Mouse (Mus musculus): ENCODE data around the gene Plod1. TPM values are rescaled to one million over a fixed set of nuclear protein-coding genes. Genes with fewer than 3 reads are reported as not detected.
A peak's percentile ranks its signal among the peaks of the same experiment; 100 is the strongest.
"Not testable (repeated sequence)": the region's sequence is repeated elsewhere in the genome, so short reads cannot be mapped to it uniquely, and the experiment has no call there.

Plod1 gene
- polyA plus RNA-seq, 1 experiment from 2014 or later: 29.2 TPM

GRCm38 (mm10) chr4:147867563-147868449, 68.8 kb downstream of the Plod1 start:
- ATAC-seq (ENCODE audit: low FRiP score): peak; percentile 2
- peaks cover 28% of the 10 kb centered on the region for H3K36me3 ChIP-seq
- H3K9ac ChIP-seq (replicated peaks): peak overlapping the region; percentile 86
- WGBS: 5% methylated on average over 22 of the region's 22 CpGs
- H3K27me3 ChIP-seq (replicated peaks): no peaks in the 10 kb centered on the region
- peak overlapping the region; percentile 90 for H3K4me3 ChIP-seq (replicated peaks)
- peak overlapping the region; percentile 81 for H3K4me2 ChIP-seq
- peaks cover 26% of the 10 kb centered on the region for H3K4me1 ChIP-seq
- peak overlapping the region; percentile 87 for H3K27ac ChIP-seq (replicated peaks)
- no peaks in the 10 kb centered on the region for H3K9me3 ChIP-seq (replicated peaks)

GRCm38 (mm10) chr4:147866793-147867192, 69.8 kb downstream of the Plod1 start:
- H3K27me3 ChIP-seq (replicated peaks); H3K9ac ChIP-seq (replicated peaks); ATAC-seq (ENCODE audit: low FRiP score); H3K4me3 ChIP-seq (replicated peaks); H3K9me3 ChIP-seq (replicated peaks); H3K27ac ChIP-seq (replicated peaks): not testable (repeated sequence)
- H3K4me1 ChIP-seq: peaks cover 26% of the 10 kb centered on the region
- H3K4me2 ChIP-seq: peak overlapping the region; percentile 81
- 37% methylated on average over 3 of the region's 3 CpGs for WGBS
- H3K36me3 ChIP-seq: peaks cover 28% of the 10 kb centered on the region

- Histone ChIP-seq H3K4me1 (peaks cover 26% of the 10 kb centered on the region), H3K27ac (replicated peaks) (no peak overlapping the region), H3K4me2 (no peak overlapping the region), H3K9me3 (replicated peaks) (no peaks in the 10 kb centered on the region), H3K27me3 (replicated peaks) (no peaks in the 10 kb centered on the region), H3K36me3 (peaks cover 34% of the 10 kb centered on the region), H3K9ac (replicated peaks) (no peak overlapping the region), H3K4me3 (replicated peaks) (no peak overlapping the region)
- no peak for ATAC-seq (ENCODE audit: low FRiP score)
- WGBS: 96% methylated on average over 9 of the region's 9 CpGs
Observed at GRCm38 (mm10) chr4:147866056-147866455, 70.5 kb downstream of the Plod1 start.

- H3K36me3 ChIP-seq: peaks cover 38% of the 10 kb centered on the region
- no peaks in the 10 kb centered on the region for H3K27me3 ChIP-seq (replicated peaks)
- H3K27ac ChIP-seq (replicated peaks): no peak overlapping the region
- peaks cover 26% of the 10 kb centered on the region for H3K4me1 ChIP-seq
- 94% methylated on average over 6 of the region's 6 CpGs for WGBS
- ATAC-seq (ENCODE audit: low FRiP score): no peak
- no peaks in the 10 kb centered on the region for H3K9me3 ChIP-seq (replicated peaks)
- H3K4me2 ChIP-seq: no peak overlapping the region
- no peak overlapping the region for H3K9ac ChIP-seq (replicated peaks)
- no peak overlapping the region for H3K4me3 ChIP-seq (replicated peaks)
Observed at GRCm38 (mm10) chr4:147865651-147866050, 70.9 kb downstream of the Plod1 start.

GRCm38 (mm10) chr4:147862051-147862450, 74.5 kb downstream of the Plod1 start:
- no peak overlapping the region for H3K9ac ChIP-seq (replicated peaks)
- peaks cover under 1% of the 10 kb centered on the region for H3K4me1 ChIP-seq
- no peaks in the 10 kb centered on the region for H3K27me3 ChIP-seq (replicated peaks)
- ATAC-seq (ENCODE audit: low FRiP score): no peak
- H3K4me2 ChIP-seq: no peak overlapping the region
- no peak overlapping the region for H3K4me3 ChIP-seq (replicated peaks)
- WGBS: 98% methylated on average over 3 of the region's 3 CpGs
- no peaks in the 10 kb centered on the region for H3K9me3 ChIP-seq (replicated peaks)
- H3K27ac ChIP-seq (replicated peaks): no peak overlapping the region
- H3K36me3 ChIP-seq: peaks cover 42% of the 10 kb centered on the region

Other genes with a start within 250 kb of the Plod1 start
- gene Zfp534, start 234.2 kb downstream of the Plod1 start, polyA plus RNA-seq (2015; fragmentation: Nextera tagmentation; extraction: Ambion mirVana): not detected in 2 replicates
- gene Zfp984, start 127.0 kb downstream of the Plod1 start, polyA plus RNA-seq (2015; fragmentation: Nextera tagmentation; extraction: Ambion mirVana): 4.0 and 6.3 TPM in 2 replicates
- 6.8 and 7.0 TPM in 2 replicates for gene Zfp933, start 88.4 kb downstream of the Plod1 start, polyA plus RNA-seq (2015; fragmentation: Nextera tagmentation; extraction: Ambion mirVana)
- gene Miip, start 68.0 kb downstream of the Plod1 start, polyA plus RNA-seq (2015; fragmentation: Nextera tagmentation; extraction: Ambion mirVana): 36.8 and 41.5 TPM in 2 replicates
- 9.5 and 11.4 TPM in 2 replicates for gene Fv1, start 67.8 kb downstream of the Plod1 start, polyA plus RNA-seq (2015; fragmentation: Nextera tagmentation; extraction: Ambion mirVana)
- 89.9 and 100 TPM in 2 replicates for gene Mfn2, start 32.1 kb downstream of the Plod1 start, polyA plus RNA-seq (2015; fragmentation: Nextera tagmentation; extraction: Ambion mirVana)
- 11.5 and 13.5 TPM in 2 replicates for gene 2510039O18Rik, start 4.1 kb upstream of the Plod1 start, polyA plus RNA-seq (2015; fragmentation: Nextera tagmentation; extraction: Ambion mirVana)
- gene Nppb, start 49.0 kb upstream of the Plod1 start, polyA plus RNA-seq (2015; fragmentation: Nextera tagmentation; extraction: Ambion mirVana): 0.33 TPM in 1 of 2 replicates, not detected in the other
- 1.6 and 1.7 TPM in 2 replicates for gene Nppa, start 64.0 kb upstream of the Plod1 start, polyA plus RNA-seq (2015; fragmentation: Nextera tagmentation; extraction: Ambion mirVana)
- 28.0 and 29.0 TPM in 2 replicates for gene Clcn6, start 102.1 kb upstream of the Plod1 start, polyA plus RNA-seq (2015; fragmentation: Nextera tagmentation; extraction: Ambion mirVana)
- gene Mthfr, start 102.3 kb upstream of the Plod1 start, polyA plus RNA-seq (2015; fragmentation: Nextera tagmentation; extraction: Ambion mirVana): 16.5 and 17.3 TPM in 2 replicates
- gene Agtrap, start 151.3 kb upstream of the Plod1 start, polyA plus RNA-seq (2015; fragmentation: Nextera tagmentation; extraction: Ambion mirVana): 5.2 and 10.4 TPM in 2 replicates
- gene Mad2l2, start 193.6 kb upstream of the Plod1 start, polyA plus RNA-seq (2015; fragmentation: Nextera tagmentation; extraction: Ambion mirVana): 99.2 and 99.9 TPM in 2 replicates
- gene Draxin, start 193.9 kb upstream of the Plod1 start, polyA plus RNA-seq (2015; fragmentation: Nextera tagmentation; extraction: Ambion mirVana): 7.3 and 10.4 TPM in 2 replicates
- gene Fbxo6, start 215.4 kb upstream of the Plod1 start, polyA plus RNA-seq (2015; fragmentation: Nextera tagmentation; extraction: Ambion mirVana): 20.6 and 21.9 TPM in 2 replicates
- gene Fbxo44, start 223.7 kb upstream of the Plod1 start, polyA plus RNA-seq (2015; fragmentation: Nextera tagmentation; extraction: Ambion mirVana): 89.4 and 104 TPM in 2 replicates
- gene Fbxo2, start 223.9 kb upstream of the Plod1 start, polyA plus RNA-seq (2015; fragmentation: Nextera tagmentation; extraction: Ambion mirVana): 17.2 and 19.0 TPM in 2 replicates

Data from neural tube, embryonic 15.5 days (tissue).